10 mouse cellular contexts compared by ENCODE assay signal in the genomic region with DNA sequence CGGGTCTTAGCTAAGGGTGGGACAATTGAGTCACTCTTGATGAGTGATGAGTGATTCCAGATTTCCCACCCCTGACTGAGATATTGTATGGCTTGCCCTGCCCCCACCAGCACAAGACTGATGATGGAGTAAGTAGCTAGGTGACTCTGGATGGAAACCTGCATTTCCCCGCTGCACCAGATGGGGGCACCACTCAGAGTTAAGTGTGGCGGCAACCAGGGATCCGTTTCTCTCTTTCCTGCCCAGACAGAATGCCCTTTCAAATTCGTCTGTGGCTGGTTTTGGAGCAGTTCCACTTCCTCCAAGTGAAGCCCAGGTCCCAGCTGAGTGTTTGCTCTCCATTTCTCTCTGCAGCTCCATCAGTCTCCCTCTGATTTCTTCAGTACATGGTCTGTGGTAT. TPM values are rescaled to one million over a fixed set of nuclear protein-coding genes. Genes with fewer than 3 reads are reported as not detected.
DNase-seq lines count a peak whose midpoint lies in the region; ATAC-seq and TF ChIP-seq lines count a peak whose summit lies in the region.
"Had no signal": no experiment of that assay in that cellular context is flagged by ENCODE, and none has a peak within 500 bp of the region (broad histone marks: within the 10 kb centered on the region; RNA-seq: fewer than 3 reads in every experiment).

No protein-coding gene starts in this region.

- H3K4me2 ChIP-seq in kidney, postnatal 0 days (ENCODE audit: low read length) = no peak overlapping the region
- no peak overlapping the region for H3K4me2 ChIP-seq in hindbrain, embryonic 12.5 days (replicated peaks)
- H3K4me2 ChIP-seq: embryonic facial prominence, embryonic 13.5 days; limb, embryonic 13.5 days had no signal

- DNase-seq in left cerebral cortex, postnatal 14 days (ENCODE audit: low spot score in 2 of 2) = peak; percentile 52 to 64
- DNase-seq in left cerebral cortex, adult 11 months (ENCODE audit: low spot score) = no peak
- DNase-seq in gastrocnemius, postnatal 10 days = peak; percentile 51
- DNase-seq in kidney, postnatal 0 days (ENCODE audit: low spot score) = peak; percentile 43
- DNase-seq in lung, postnatal 14 days = peak; percentile 80
- DNase-seq in spleen, postnatal 10 days (ENCODE audit: low spot score in 2 of 2) = peak; percentile 92 to 93

- no peak overlapping the region for H3K9ac ChIP-seq in kidney, postnatal 0 days (ENCODE audit: low read depth, low read length)
- no peak overlapping the region for H3K9ac ChIP-seq in hindbrain, embryonic 12.5 days
- H3K9ac ChIP-seq: embryonic facial prominence, embryonic 13.5 days; limb, embryonic 13.5 days had no signal

- TF ChIP-seq CTCF in kidney, postnatal 0 days (IDR thresholded peaks at IDR 0.05; ENCODE audit: low read depth) = peak; percentile 70

- no peak overlapping the region for H3K27ac ChIP-seq in kidney, postnatal 0 days
- H3K27ac ChIP-seq in hindbrain, embryonic 12.5 days = no peak overlapping the region
- H3K27ac ChIP-seq: embryonic facial prominence, embryonic 13.5 days; limb, embryonic 13.5 days had no signal

- H3K4me1 ChIP-seq in kidney, postnatal 0 days (replicated peaks; ENCODE audit: insufficient read depth, low read length) = peaks cover 4% of the 10 kb centered on the region; the same call in 1 of the 2 replicates
- peaks cover 5% of the 10 kb centered on the region for H3K4me1 ChIP-seq in hindbrain, embryonic 12.5 days

- no peak overlapping the region for H3K4me3 ChIP-seq in kidney, postnatal 0 days (replicated peaks; ENCODE audit: low read depth, low read length)
- H3K4me3 ChIP-seq in hindbrain, embryonic 12.5 days = no peak overlapping the region
- H3K4me3 ChIP-seq: embryonic facial prominence, embryonic 13.5 days; limb, embryonic 13.5 days had no signal

- intact Hi-C loops in left cerebral cortex, postnatal 14 days (cut with DNase I) = loop anchor here (5.0 kb wide), 1 partner anchor 40 kb away; a partner anchor contains a TSS

- no peaks in the 10 kb centered on the region for H3K36me3 ChIP-seq in kidney, postnatal 0 days (ENCODE audit: insufficient read depth, low read length)
- no peaks in the 10 kb centered on the region for H3K36me3 ChIP-seq in hindbrain, embryonic 12.5 days
- H3K36me3 ChIP-seq: limb, embryonic 13.5 days had no signal

- no peaks in the 10 kb centered on the region for H3K9me3 ChIP-seq in kidney, postnatal 0 days (replicated peaks; ENCODE audit: low read length)
- no peaks in the 10 kb centered on the region for H3K9me3 ChIP-seq in hindbrain, embryonic 12.5 days (replicated peaks)
- H3K9me3 ChIP-seq: embryonic facial prominence, embryonic 13.5 days; limb, embryonic 13.5 days had no signal

- peak; percentile 63 for ATAC-seq in activated CD4-positive, CD25-positive, alpha-beta regulatory T cell, adult 4 months
- no peak for ATAC-seq in kidney, postnatal 0 days (replicated peaks; ENCODE audit: low FRiP score, low read depth)
- no peak for ATAC-seq in hindbrain, embryonic 12.5 days (ENCODE audit: low FRiP score)

- WGBS in kidney, postnatal 0 days = 4% methylated on average over 5 of the region's 5 CpGs
- 3% methylated on average over 5 of the region's 5 CpGs for WGBS in hindbrain, embryonic 12.5 days

- H3K27me3 ChIP-seq in kidney, postnatal 0 days (ENCODE audit: insufficient read depth, low read length) = peaks cover 26% of the 10 kb centered on the region
- peaks cover 48% of the 10 kb centered on the region for H3K27me3 ChIP-seq in hindbrain, embryonic 12.5 days

RNA-seq across cellular contexts. Expression of a gene that starts 8.5 kb away (rescaled TPM):
- total RNA-seq in left cerebral cortex, postnatal 14 days (2021) = 1 to 10 TPM; 2.3 to 2.7 TPM
- polyA plus RNA-seq in activated CD4-positive, CD25-positive, alpha-beta regulatory T cell, adult 4 months (2017; shearing (Covaris generic)) = not detected
- total RNA-seq in gastrocnemius, postnatal 10 days (2021) = 1 to 10 TPM; 2.0 to 3.7 TPM
- 1.0 and 1.1 TPM in 2 replicates for polyA plus RNA-seq in kidney, postnatal 0 days (2015; fragmentation: Nextera tagmentation; extraction: Ambion mirVana)
- 6.0 and 7.0 TPM in 2 replicates for polyA plus RNA-seq in hindbrain, embryonic 12.5 days (2016; fragmentation: Nextera tagmentation; extraction: Ambion mirVana)

RNA-seq across cellular contexts. Expression of a gene that starts 40.8 kb away (rescaled TPM):
- under 1 TPM in 1 of 2 experiments, not detected in 1; 0.44 TPM for total RNA-seq in left cerebral cortex, postnatal 14 days (2021)
- polyA plus RNA-seq in activated CD4-positive, CD25-positive, alpha-beta regulatory T cell, adult 4 months (2017; shearing (Covaris generic)) = 10 to 100 TPM; 31.4 to 40.8 TPM
- total RNA-seq in gastrocnemius, postnatal 10 days (2021) = under 1 TPM; 0.28 to 0.45 TPM
- polyA plus RNA-seq in kidney, postnatal 0 days (2015; fragmentation: Nextera tagmentation; extraction: Ambion mirVana) = 681 and 685 TPM in 2 replicates
- 13.1 and 15.2 TPM in 2 replicates for polyA plus RNA-seq in hindbrain, embryonic 12.5 days (2016; fragmentation: Nextera tagmentation; extraction: Ambion mirVana)

RNA-seq across cellular contexts. Expression of a gene that starts 47.8 kb away (rescaled TPM):
- total RNA-seq in left cerebral cortex, postnatal 14 days (2021) = under 1 TPM; 0.40 to 0.57 TPM
- polyA plus RNA-seq in activated CD4-positive, CD25-positive, alpha-beta regulatory T cell, adult 4 months (2017; shearing (Covaris generic)) = 1 to 10 TPM; 6.0 to 6.7 TPM
- 1 to 10 TPM; 1.9 to 2.8 TPM for total RNA-seq in gastrocnemius, postnatal 10 days (2021)
- polyA plus RNA-seq in kidney, postnatal 0 days (2015; fragmentation: Nextera tagmentation; extraction: Ambion mirVana) = 4.8 and 5.1 TPM in 2 replicates
- polyA plus RNA-seq in hindbrain, embryonic 12.5 days (2016; fragmentation: Nextera tagmentation; extraction: Ambion mirVana) = 12.3 and 12.8 TPM in 2 replicates

Comparison
In these comparisons a context has a peak if more than half of its experiments do, and no peak if none do; other contexts are left out.
1. RNA of a gene that starts 40.8 kb away (polyA plus RNA-seq): 681 to 685 TPM in kidney, postnatal 0 days; 31.4 to 40.8 TPM in activated CD4-positive, CD25-positive, alpha-beta regulatory T cell, adult 4 months and 13.1 to 15.2 TPM in hindbrain, embryonic 12.5 days; every median in the first group is over 10 times any median in the second.